Mouse (Mus musculus): Measurements from ENCODE around the gene Pycr1. TPM values are rescaled to one million over a fixed set of nuclear protein-coding genes. Genes with fewer than 3 reads are reported as not detected.

Pycr1 gene
- polyA plus RNA-seq, 1 experiment from 2014 or later: 23.9 TPM

DNA sequence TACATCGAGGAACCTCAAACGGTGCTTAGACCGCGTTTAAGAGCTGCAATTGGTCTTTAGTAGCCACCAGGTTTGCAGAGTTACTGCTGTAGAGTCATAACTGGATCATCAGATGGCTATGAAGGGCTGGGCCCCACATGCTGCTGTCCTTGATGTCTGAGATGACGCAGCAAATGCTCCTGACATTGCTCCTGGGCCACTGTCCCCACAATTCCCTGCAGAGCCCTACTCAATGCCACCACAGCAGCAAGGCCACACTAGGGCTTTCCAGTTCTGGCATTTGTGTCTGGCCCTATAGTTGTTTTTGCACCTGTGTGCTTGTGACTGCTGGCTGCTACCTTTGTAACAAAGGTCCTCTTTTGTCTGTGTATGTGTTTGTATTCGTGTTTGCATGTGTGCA lies 20.8 kb downstream of the Pycr1 start:
- Histone ChIP-seq H3K27me3 (no peaks in the 10 kb centered on the region), H3K9me3 (replicated peaks) (no peaks in the 10 kb centered on the region), H3K36me3 (ENCODE audit: poor library complexity, severe bottlenecking) (peaks cover 65% of the 10 kb centered on the region), H3K27ac (no peak overlapping the region), H3K4me1 (peaks cover 23% of the 10 kb centered on the region), H3K9ac (no peak overlapping the region), H3K4me3 (no peak overlapping the region), H3K4me2 (no peak overlapping the region)
- ATAC-seq: no peak
- 94% methylated on average over 6 of the region's 6 CpGs for WGBS

DNA sequence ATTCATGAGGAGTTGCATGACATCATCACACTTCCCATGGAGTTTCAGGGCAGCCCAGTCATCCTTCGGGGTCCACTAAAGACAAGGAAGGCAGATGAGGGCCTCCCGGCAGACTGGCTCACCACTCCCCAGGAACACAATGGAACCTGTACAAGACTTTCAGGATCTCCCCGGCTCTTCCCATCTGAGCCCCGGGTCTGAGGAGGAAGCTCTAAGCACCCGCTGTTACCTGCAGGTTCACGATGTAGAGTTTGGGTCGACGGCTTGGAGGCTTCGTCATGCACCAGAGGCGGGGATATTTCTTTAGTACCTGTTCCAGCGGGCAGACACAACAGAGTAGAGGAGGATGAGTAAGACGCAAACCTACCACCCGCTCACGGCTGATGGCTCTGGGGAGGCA lies 23.4 kb downstream of the Pycr1 start:
- H3K27ac ChIP-seq: no peak overlapping the region
- ATAC-seq: no peak
- no peak overlapping the region for H3K9ac ChIP-seq
- H3K4me2 ChIP-seq: no peak overlapping the region
- H3K9me3 ChIP-seq (replicated peaks): no peaks in the 10 kb centered on the region
- peaks cover 33% of the 10 kb centered on the region for H3K4me1 ChIP-seq
- 95% methylated on average over 14 of the region's 14 CpGs for WGBS
- H3K36me3 ChIP-seq (ENCODE audit: poor library complexity, severe bottlenecking): peaks cover 59% of the 10 kb centered on the region
- no peak overlapping the region for H3K4me3 ChIP-seq
- no peaks in the 10 kb centered on the region for H3K27me3 ChIP-seq

DNA sequence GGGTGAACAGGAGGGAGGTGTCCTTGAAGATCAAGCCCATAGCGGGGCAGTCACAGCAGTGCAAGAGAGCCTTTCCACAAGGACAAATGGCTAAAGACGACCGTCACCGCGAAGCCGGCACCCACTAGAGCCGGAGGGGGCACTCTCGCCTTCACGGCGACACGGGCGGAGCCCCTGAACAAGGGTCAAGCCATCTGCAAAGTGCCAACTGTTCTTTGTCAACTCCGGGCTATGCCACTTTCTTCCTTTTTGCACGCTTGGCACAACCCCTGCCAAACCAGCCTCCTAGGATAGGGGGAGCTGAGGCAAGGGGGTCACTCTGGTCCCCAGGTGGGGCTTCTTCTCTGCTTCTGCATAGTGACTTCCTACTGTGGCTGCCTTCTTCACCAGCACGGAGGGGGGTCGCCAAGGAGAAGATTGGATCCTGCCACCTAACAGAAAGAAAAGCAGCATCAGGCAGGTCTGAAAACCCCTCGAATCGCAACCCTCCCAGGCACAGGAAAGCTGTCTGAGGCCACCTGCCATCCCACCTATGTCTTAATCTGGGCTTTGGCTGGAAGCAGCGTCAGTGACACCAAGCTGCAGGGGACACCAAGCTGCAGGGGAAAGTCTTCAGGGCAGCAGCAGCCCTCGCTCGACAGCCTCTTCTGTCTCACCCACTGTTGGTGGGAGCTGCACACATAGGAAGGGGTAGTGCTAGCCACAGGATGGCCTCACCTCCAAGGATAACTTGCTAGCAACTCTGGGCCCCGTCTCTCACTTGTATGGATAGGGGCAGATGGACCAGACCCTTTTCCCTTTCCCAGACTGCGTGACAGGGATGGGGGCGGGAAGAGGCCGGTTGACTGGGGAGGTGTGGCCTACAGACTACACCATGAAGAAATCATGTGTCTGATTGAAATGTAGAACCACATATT lies 24.7 kb downstream of the Pycr1 start:
- no peak for ATAC-seq

DNA sequence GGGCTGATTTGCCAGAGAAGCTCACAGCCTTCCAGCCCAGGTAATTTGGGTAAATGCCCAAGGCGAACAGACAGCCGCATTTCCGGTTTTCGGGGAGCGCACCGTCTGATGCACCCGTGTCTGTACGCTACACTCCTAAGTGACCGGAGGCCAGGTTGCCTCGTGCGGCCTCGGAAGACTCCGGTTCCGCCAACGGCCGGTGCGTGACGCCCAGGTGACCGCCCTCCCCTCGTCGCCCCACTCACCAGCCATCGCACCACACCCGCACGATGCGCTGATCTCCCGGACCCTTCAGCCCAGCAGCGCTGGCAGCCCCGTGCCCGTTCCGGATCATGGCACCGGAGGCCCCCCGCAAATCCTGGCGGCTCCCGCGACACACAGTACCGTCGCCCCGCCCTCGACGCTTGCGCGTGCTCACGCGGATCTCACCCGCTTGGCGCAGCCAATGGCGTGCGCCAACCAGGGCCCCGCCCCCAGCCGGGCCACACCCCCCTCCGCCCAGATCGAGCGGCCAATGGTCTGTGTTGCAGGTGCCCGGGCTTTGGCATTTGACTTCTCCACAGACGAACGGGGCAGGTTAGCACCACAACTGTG lies 26.0 kb downstream of the Pycr1 start, which contains the start of gene Pcyt2:
TSS of gene Pcyt2 (minus strand) at position 418 of the 594 bp plus-strand sequence.
- H3K27ac ChIP-seq: peak within 1 kb of the TSS; percentile 73
- peak within 1 kb of the TSS; percentile 85 for H3K4me3 ChIP-seq
- peak within 1 kb of the TSS; percentile 88 for H3K4me2 ChIP-seq
- under 1% methylated on average over 56 of the region's 56 CpGs for WGBS
- ATAC-seq: peak; percentile 95
- H3K36me3 ChIP-seq (ENCODE audit: poor library complexity, severe bottlenecking): peaks cover 71% of the 10 kb centered on the region
- H3K9ac ChIP-seq: peak within 1 kb of the TSS; percentile 87
- no peaks in the 10 kb centered on the region for H3K27me3 ChIP-seq
- H3K4me1 ChIP-seq: peaks cover 18% of the 10 kb centered on the region
- H3K9me3 ChIP-seq (replicated peaks): no peaks in the 10 kb centered on the region

More for the DNA sequence above, 24.7 kb downstream of the Pycr1 start:
- peaks cover 26% of the 10 kb centered on the region for H3K4me1 ChIP-seq
- peaks cover 67% of the 10 kb centered on the region for H3K36me3 ChIP-seq (ENCODE audit: poor library complexity, severe bottlenecking)
- no peaks in the 10 kb centered on the region for H3K27me3 ChIP-seq
- 96% methylated on average over 25 of the region's 25 CpGs for WGBS
- H3K9ac ChIP-seq: no peak overlapping the region
- no peak overlapping the region for H3K4me3 ChIP-seq
- H3K9me3 ChIP-seq (replicated peaks): no peaks in the 10 kb centered on the region
- no peak overlapping the region for H3K4me2 ChIP-seq
- peak overlapping the region; percentile 73; the same call in 1 of the 2 replicates for H3K27ac ChIP-seq

DNA sequence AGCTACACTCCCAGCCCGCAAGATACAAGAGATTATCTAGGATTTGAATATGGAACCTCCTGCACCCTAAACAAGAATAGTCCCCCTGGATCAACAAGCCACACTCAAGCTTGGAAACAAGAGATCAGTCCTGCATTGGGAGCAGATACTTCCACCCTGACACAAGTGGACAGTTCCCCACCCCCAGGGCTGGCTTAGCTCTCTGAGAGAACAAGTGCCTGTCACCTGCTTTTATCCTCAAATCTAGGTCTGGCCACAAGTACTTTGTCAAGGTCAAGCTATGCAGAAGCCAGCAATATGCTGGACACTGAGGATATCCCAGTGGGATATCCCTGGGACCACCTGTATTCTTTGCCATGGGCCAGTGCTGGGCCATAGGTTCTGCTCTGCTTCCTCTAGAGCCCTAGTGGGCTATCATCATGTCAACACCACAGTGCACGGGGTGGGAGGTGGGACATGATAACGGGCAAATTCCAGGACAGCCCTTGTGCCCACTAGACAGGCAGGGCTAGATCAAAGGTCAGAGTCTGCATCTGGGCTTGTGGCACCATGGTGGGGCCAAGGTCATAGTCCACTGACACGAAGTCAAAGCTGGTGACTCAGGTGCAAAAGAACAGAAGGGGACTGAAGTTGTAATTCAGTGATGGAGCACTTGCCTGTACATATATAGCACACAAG lies 26.8 kb downstream of the Pycr1 start:
- Histone ChIP-seq H3K4me3 (peak overlapping the region; percentile 85), H3K36me3 (ENCODE audit: poor library complexity, severe bottlenecking) (peaks cover 72% of the 10 kb centered on the region), H3K4me1 (peaks cover 18% of the 10 kb centered on the region), H3K4me2 (peak overlapping the region; percentile 88), H3K27ac (peak overlapping the region; percentile 73; the same call in 1 of the 2 replicates), H3K9ac (peak overlapping the region; percentile 87), H3K9me3 (replicated peaks) (no peaks in the 10 kb centered on the region), H3K27me3 (no peaks in the 10 kb centered on the region)
- WGBS: 56% methylated on average over 4 of the region's 4 CpGs
- ATAC-seq: no peak

DNA sequence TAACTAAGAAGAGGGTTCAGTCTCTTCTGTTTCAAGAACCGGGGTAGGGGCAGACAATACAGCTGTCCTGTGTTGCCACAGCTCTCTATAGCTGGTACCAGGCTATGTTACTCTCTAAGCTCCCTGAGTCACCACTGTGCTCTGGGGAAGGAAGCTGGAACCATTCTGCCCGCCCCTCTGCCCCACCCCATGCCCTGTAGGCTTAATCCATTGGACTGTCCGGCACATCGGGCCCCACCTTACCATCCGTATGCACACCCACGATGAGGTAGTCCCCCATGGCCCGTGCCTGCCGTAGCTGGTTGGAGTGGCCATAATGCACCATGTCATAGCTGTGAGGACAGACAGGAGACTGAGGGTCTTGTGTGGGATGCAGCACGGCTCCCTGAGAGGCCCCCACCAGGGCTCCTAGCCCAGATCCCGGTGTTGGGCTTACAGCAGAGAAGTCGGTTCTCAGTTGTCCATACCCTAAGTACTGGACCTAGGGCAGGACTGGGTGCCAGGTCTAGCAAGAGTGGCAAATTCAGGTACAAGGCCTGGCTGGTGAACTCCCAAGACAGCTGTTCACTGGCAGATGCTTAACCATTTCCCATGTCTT lies 27.9 kb downstream of the Pycr1 start:
- no peak overlapping the region for H3K9ac ChIP-seq

DNA sequence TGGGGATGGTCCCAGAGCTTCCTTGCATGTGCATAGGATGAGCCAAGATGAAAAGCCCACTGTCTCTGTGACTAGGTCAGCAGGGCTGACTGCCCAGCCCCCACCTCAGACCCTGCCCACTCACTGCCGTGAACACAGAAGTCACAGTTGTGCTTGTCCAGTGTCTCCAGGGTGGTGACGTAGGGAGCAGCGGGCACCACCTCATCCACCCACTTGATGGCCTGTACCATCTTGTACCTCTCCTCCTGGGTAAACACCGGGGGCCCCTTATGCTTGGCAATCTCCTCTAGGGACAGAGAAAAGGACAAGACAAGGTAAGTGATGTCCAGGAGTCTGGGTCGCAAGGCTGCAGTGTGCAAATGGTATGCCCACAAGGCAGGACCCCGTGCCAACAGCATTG lies 28.4 kb downstream of the Pycr1 start:
- WGBS: 92% methylated on average over 6 of the region's 6 CpGs
- Histone ChIP-seq H3K36me3 (ENCODE audit: poor library complexity, severe bottlenecking) (peaks cover 72% of the 10 kb centered on the region), H3K4me2 (no peak overlapping the region), H3K27ac (no peak overlapping the region), H3K4me3 (no peak overlapping the region), H3K9me3 (replicated peaks) (no peaks in the 10 kb centered on the region), H3K9ac (no peak overlapping the region), H3K27me3 (no peaks in the 10 kb centered on the region), H3K4me1 (peaks cover 18% of the 10 kb centered on the region)
- no peak for ATAC-seq

More for the DNA sequence above, 27.9 kb downstream of the Pycr1 start:
- peaks cover 18% of the 10 kb centered on the region for H3K4me1 ChIP-seq
- H3K9me3 ChIP-seq (replicated peaks): no peaks in the 10 kb centered on the region
- H3K4me2 ChIP-seq: peak overlapping the region; percentile 88; the same call in 1 of the 2 replicates
- H3K27me3 ChIP-seq: no peaks in the 10 kb centered on the region
- no peak overlapping the region for H3K4me3 ChIP-seq
- ATAC-seq: no peak
- 92% methylated on average over 11 of the region's 11 CpGs for WGBS
- peaks cover 72% of the 10 kb centered on the region for H3K36me3 ChIP-seq (ENCODE audit: poor library complexity, severe bottlenecking)
- no peak overlapping the region for H3K27ac ChIP-seq

DNA sequence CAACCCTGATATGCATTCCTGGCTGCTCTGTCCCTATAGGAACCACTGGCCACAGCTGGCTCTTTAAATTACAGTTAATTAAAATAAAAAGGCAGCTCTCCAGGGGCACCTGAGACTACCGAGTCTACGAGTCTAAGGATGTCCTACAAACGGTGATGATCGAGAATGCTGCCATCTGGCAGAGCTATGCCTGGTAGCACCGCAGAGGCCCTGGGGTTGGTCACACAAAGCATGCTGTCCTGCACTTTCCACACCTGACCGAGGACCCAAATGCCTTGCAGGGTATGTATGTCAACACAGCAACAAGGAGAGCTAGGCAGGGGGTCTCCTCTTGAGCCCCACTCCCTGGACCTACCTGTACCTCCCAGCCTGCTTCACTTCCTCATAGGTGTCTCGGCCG lies 29.6 kb downstream of the Pycr1 start:
- WGBS: 88% methylated on average over 8 of the region's 8 CpGs
- no peak for ATAC-seq
- Histone ChIP-seq H3K27me3 (0 out of 2 replicates have a peak, but pooled peaks cover 4% of the 10 kb centered on the region), H3K4me2 (no peak overlapping the region), H3K4me3 (no peak overlapping the region), H3K9ac (no peak overlapping the region), H3K9me3 (replicated peaks) (no peaks in the 10 kb centered on the region), H3K27ac (no peak overlapping the region), H3K4me1 (peaks cover 22% of the 10 kb centered on the region), H3K36me3 (ENCODE audit: poor library complexity, severe bottlenecking) (peaks cover 71% of the 10 kb centered on the region)

DNA sequence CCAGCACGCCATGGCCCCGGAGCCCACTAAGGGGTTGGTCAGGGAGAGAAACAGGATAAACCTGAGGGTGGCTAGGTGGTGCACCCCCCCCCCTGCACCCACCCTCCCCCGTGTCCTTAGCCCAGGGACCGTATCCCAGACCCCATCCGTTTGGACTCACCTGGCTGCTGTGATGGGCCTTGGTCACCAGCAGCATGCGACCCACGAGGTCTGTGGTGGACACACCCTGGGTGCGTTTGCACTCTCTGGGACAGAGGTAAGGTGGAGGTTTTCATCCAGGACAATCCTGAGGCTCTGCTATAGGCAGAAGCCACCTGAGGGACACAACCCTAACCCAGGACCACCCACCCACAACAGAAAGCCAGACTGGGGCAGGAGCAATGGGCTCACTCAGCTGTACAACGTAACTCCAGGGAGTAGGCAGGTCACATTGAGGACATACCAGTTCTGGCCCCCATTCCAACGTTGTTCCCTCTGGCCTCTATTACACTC lies 30.0 kb downstream of the Pycr1 start:
- WGBS: 95% methylated on average over 10 of the region's 10 CpGs
- ATAC-seq: no peak
- Histone ChIP-seq H3K9ac (no peak overlapping the region), H3K4me3 (no peak overlapping the region), H3K27ac (no peak overlapping the region), H3K27me3 (peaks cover 8% of the 10 kb centered on the region), H3K36me3 (ENCODE audit: poor library complexity, severe bottlenecking) (peaks cover 66% of the 10 kb centered on the region), H3K4me1 (peaks cover 26% of the 10 kb centered on the region), H3K9me3 (replicated peaks) (no peaks in the 10 kb centered on the region), H3K4me2 (no peak overlapping the region)

DNA sequence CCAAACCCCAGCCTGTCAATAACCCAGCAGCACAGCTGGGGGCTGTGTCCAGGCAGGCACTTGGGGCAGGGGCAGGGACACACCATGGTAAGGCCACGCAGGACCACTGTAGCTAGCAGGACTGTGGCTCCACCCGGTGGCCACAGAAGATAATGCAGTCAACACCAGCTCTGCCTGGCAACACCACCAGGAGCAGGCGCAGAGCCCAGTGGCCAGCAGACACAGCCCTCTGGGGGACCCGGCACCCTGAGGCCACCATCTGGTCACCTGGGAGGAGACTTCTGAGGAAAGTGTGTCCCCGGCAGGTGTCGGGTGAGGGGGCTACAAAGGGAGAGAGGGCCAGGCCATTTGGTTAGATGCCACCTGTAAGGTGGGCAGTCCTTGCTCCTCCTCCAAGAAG lies 30.8 kb downstream of the Pycr1 start:
- ATAC-seq: 0 out of 2 replicates have a peak, but pooled peaks have one; percentile 16
- Histone ChIP-seq H3K4me3 (no peak overlapping the region), H3K27ac (no peak overlapping the region), H3K4me2 (no peak overlapping the region), H3K4me1 (peaks cover 30% of the 10 kb centered on the region), H3K36me3 (ENCODE audit: poor library complexity, severe bottlenecking) (peaks cover 61% of the 10 kb centered on the region), H3K9ac (no peak overlapping the region), H3K9me3 (replicated peaks) (no peaks in the 10 kb centered on the region), H3K27me3 (peaks cover 14% of the 10 kb centered on the region)
- WGBS: 42% methylated on average over 6 of the region's 6 CpGs

DNA sequence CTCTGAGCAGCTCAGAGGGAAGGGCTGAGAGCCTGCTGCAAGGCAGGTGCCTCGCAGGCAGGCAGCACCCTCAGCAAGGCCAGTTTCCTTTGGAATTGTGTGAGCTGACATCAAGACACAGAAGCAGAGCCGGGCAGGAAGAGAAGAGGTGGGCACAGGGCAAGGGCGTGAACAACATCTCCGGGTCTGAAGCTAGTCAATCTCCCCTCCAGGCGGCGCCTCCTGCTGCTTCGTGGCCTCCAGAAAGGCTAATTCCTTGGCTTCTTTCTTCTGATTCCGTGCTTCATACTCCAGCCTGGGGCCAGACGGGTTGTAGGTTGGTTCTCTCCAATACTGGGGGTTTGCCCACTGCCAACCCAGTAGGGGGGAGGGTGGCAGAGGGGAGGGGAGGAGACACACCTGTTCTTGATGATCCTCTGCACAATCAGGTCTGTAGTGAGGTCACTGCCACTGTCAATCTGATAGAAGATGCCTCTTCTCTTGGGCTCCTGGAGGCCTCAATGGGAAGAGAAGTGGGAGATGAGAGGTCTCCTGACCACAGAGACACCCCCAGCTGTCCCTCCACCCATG lies 33.0 kb downstream of the Pycr1 start:
- no peak overlapping the region for H3K27ac ChIP-seq
- ATAC-seq: no peak
- H3K4me3 ChIP-seq: no peak overlapping the region
- no peaks in the 10 kb centered on the region for H3K9me3 ChIP-seq (replicated peaks)
- 73% methylated on average over 9 of the region's 9 CpGs for WGBS
- no peak overlapping the region for H3K9ac ChIP-seq
- peaks cover 79% of the 10 kb centered on the region for H3K36me3 ChIP-seq (ENCODE audit: poor library complexity, severe bottlenecking)
- no peak overlapping the region for H3K4me2 ChIP-seq
- H3K4me1 ChIP-seq: peaks cover 12% of the 10 kb centered on the region
- H3K27me3 ChIP-seq: peaks cover 17% of the 10 kb centered on the region
